Mouse (Mus musculus) CH12.LX (cell line): ENCODE measurements around the gene Trib3. TPM values are rescaled to one million over a fixed set of nuclear protein-coding genes. Genes with fewer than 3 reads are reported as not detected.

Experiments used
- DNase-seq: peaks from one replicate; pipeline ENCODE4 v3.0.0-alpha.2; 2013; ENCODE audit errors: extremely low read depth
- H3K27ac ChIP-seq: 2 replicates; pipeline ENCODE4 v1.5.1; 2012; ENCODE audit warnings: low read depth, mild to moderate bottlenecking, control low read depth, moderate library complexity; ENCODE audit not compliant: insufficient read depth
- H3K27me3 ChIP-seq: replicated peaks from 2 replicates; pipeline ENCODE3; 2012; ENCODE audit warnings: inconsistent platforms
- H3K36me3 ChIP-seq, 2 experiments: replicated peaks in 1 of 2; 2 replicates each; pipeline versions ENCODE3 to v1.6.1; 2012; ENCODE audit warnings: inconsistent platforms in 1 of 2, low read length in 1 of 2, mild to moderate bottlenecking in 1 of 2, mixed read lengths in 1 of 2, moderate library complexity in 1 of 2; ENCODE audit not compliant: control insufficient read depth in 1 of 2, insufficient read depth in 1 of 2
- H3K4me1 ChIP-seq, 2 experiments: 2 replicates each; pipeline ENCODE4 v1.6.1; 2012; ENCODE audit warnings: inconsistent platforms in 1 of 2, moderate library complexity in 1 of 2; ENCODE audit not compliant: insufficient read depth in 2 of 2, control insufficient read depth in 1 of 2
- H3K4me2 ChIP-seq: 2 replicates; pipeline ENCODE4 v1.6.1; 2012; ENCODE audit warnings: low read depth, mild to moderate bottlenecking, control low read depth; ENCODE audit not compliant: poor library complexity, insufficient read depth, severe bottlenecking
- H3K4me3 ChIP-seq, 3 experiments: fragments of 150-350 bp in 1 of 3; sonication (generic) in 1 of 3; replicated peaks in 1 of 3; 2 replicates each; pipeline versions ENCODE3 to v1.5.1; 2011 to 2012; ENCODE audit warnings: low read depth in 2 of 3, low read length in 2 of 3, mild to moderate bottlenecking in 2 of 3, moderate library complexity in 2 of 3, control low read depth in 1 of 3, improper control_type of control experiment in 1 of 3, inconsistent platforms in 1 of 3, mixed read lengths in 1 of 3; ENCODE audit not compliant: poor library complexity in 1 of 3
- H3K79me2 ChIP-seq: replicated peaks from 2 replicates; pipeline ENCODE4 v1.6.1; 2012; ENCODE audit warnings: mild to moderate bottlenecking, moderate library complexity; ENCODE audit not compliant: control insufficient read depth, poor library complexity, insufficient read depth, severe bottlenecking; ENCODE audit errors: extremely low read depth
- H3K9ac ChIP-seq: 2 replicates; pipeline ENCODE4 v1.6.1; 2012; ENCODE audit warnings: low read depth, mild to moderate bottlenecking, control low read depth, moderate library complexity; ENCODE audit not compliant: insufficient read depth
- H3K9me3 ChIP-seq: replicated peaks from 2 replicates; pipeline ENCODE3; 2012; ENCODE audit warnings: low read length, inconsistent platforms, mixed read lengths
- BHLHE40 ChIP-seq: IDR thresholded peaks from 2 replicates; pipeline ENCODE4 v1.6.1; 2011; ENCODE audit warnings: mild to moderate bottlenecking, low read depth, low read length, improper control_type of control experiment
- CHD2 ChIP-seq: IDR thresholded peaks from 2 replicates; pipeline ENCODE4 v1.6.1; 2011; ENCODE audit warnings: low read length, improper control_type of control experiment
- CTCF ChIP-seq, 2 experiments: IDR thresholded peaks in 1 of 2; conservative IDR thresholded peaks in 1 of 2; 2 replicates each; pipeline ENCODE4 v1.5.1; 2011 to 2012; ENCODE audit warnings: low read depth in 2 of 2, low read length in 2 of 2, improper control_type of control experiment in 1 of 2, inconsistent platforms in 1 of 2, mild to moderate bottlenecking in 1 of 2, moderate library complexity in 1 of 2
- EP300 ChIP-seq: IDR thresholded peaks from 2 replicates; pipeline ENCODE4 v1.6.1; 2011; ENCODE audit warnings: low read length, improper control_type of control experiment
- HCFC1 ChIP-seq: IDR thresholded peaks from 2 replicates; pipeline ENCODE4 v1.6.1; 2012; ENCODE audit warnings: low read depth, mild to moderate bottlenecking, inconsistent platforms, low read length, improper control_type of control experiment
- MAFK ChIP-seq: IDR thresholded peaks from 2 replicates; pipeline ENCODE4 v1.6.1; 2011; ENCODE audit warnings: low read length, improper control_type of control experiment; ENCODE audit not compliant: insufficient replicate concordance
- MAZ ChIP-seq: IDR thresholded peaks from 2 replicates; pipeline ENCODE4 v1.6.1; 2012; ENCODE audit warnings: low read depth, mild to moderate bottlenecking, inconsistent platforms, low read length, improper control_type of control experiment, moderate library complexity
- PAX5 ChIP-seq: IDR thresholded peaks from 2 replicates; pipeline ENCODE4 v1.6.1; 2012; ENCODE audit warnings: low read length, inconsistent platforms, mixed read lengths
- SMC3 ChIP-seq: IDR thresholded peaks from 2 replicates; pipeline ENCODE4 v1.6.1; 2011; ENCODE audit warnings: low read depth, low read length, improper control_type of control experiment
- ZKSCAN1 ChIP-seq: IDR thresholded peaks from 2 replicates; pipeline ENCODE4 v1.6.1; 2012; ENCODE audit warnings: low read depth, inconsistent platforms, low read length, improper control_type of control experiment, borderline replicate concordance
- dilution Hi-C: fragments of 300-500 bp; cut with MboI; formaldehyde crosslinking; loops from 2 replicates; pipeline ENCODE4 v1.14.3; 2020; ENCODE audit warnings: low sequenced_read_pairs; ENCODE audit not compliant: extremely low pct_unique_long_range_greater_than_20kb, extremely low pct_ligation_motif_present
- in situ Hi-C: fragments of 300-500 bp; cut with MboI; formaldehyde crosslinking; loops from 3 replicates; pipeline ENCODE4 v1.14.3; 2019; ENCODE audit warnings: low sequenced_read_pairs, low pct_ligation_motif_present, low pct_unique_long_range_greater_than_20kb, mixed read lengths
- polyA plus RNA-seq: library from polyadenylated mRNA; unstranded; fragments of >175 nt; gene quantifications from 2 replicates; pipeline ENCODE4 v1.2.1, GENCODE M21; 2012; ENCODE audit warnings: low read depth; ENCODE audit not compliant: insufficient read length
- total RNA-seq, 2 experiments: library from RNA; depleted of rRNA; stranded (reverse); fragments of 300-350 nt in 1 of 2; fragments of >200 nt in 1 of 2; gene quantifications; 2 replicates each; pipeline ENCODE4 v1.2.3; 2012 to 2014

The Trib3 gene
- total and polyA plus RNA-seq, 3 experiments, result 25.1 to 56.9 (median 30.0) TPM

DNA sequence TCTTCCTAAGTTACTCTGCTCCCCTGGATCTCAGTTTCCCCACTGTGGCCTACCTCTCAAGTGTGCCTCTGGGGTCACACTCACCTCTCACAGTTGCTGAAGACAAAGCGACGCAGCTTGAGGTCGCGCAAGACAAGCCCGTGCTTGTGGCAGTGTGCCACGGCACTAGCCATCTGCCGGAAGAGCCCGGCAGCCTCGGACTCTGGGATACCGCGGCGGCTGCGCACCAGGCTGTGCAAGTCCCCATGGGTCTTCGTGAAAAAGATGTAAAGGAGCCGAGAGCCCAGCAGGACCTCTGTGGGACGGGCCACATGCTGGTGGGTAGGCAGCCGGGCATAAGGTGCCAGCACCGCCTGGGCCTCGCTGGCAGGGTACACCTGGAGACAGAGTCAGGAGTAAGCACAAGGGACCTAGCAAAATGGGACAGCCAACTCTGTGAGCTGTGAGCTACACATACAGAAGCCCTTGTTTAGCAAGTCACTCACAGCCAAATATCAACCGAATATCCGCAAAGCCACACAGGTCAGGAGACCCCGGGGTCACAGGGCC lies 4.1 kb downstream of the Trib3 start:
- Histone ChIP-seq H3K4me2 (no peak overlapping the region), H3K27me3 (no peaks in the 10 kb centered on the region), H3K79me2 (peaks cover 10% of the 10 kb centered on the region), H3K36me3 (peaks cover 55 to 65% of the 10 kb centered on the region in 2 experiments), H3K4me3 (no peak overlapping the region), H3K27ac (no peak overlapping the region), H3K4me1 (peaks cover 28 to 65% of the 10 kb centered on the region in 2 experiments), H3K9me3 (no peaks in the 10 kb centered on the region), H3K9ac (no peak overlapping the region)
- in situ Hi-C loops, result no loop called here
- TF ChIP-seq PAX5, result no peak
- DNase-seq, result no peak
- dilution Hi-C loops, result no loop called here

DNA sequence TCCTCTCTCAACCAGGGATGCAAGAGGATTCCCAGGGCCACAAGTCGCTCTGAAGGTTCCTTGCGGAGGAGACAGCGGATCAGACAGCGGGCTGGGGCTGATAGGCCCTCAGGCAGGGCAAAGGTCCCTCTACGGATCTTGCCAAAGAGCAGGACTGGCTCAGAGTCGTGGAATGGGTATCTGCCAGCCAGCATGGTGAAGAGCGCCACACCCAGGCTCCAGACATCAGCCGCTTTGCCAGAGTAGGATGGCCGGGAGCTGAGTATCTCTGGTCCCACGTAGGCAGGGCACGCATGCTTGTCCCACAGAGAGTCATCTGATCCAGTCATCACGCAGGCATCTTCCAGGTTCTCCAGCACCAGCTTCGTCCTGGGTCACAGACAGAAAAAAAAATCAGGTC lies 5.5 kb downstream of the Trib3 start:
- Histone ChIP-seq H3K27ac (no peak overlapping the region), H3K4me2 (no peak overlapping the region), H3K9me3 (no peaks in the 10 kb centered on the region), H3K36me3 (peaks cover 55 to 65% of the 10 kb centered on the region in 2 experiments), H3K27me3 (no peaks in the 10 kb centered on the region), H3K79me2 (peaks cover 10% of the 10 kb centered on the region), H3K4me1 (peaks cover 25 to 61% of the 10 kb centered on the region in 2 experiments), H3K9ac (no peak overlapping the region), H3K4me3 (no peak overlapping the region)
- TF ChIP-seq MAFK (no peak), CTCF (conservative IDR thresholded peaks at IDR 0.05 in 1 of 2, IDR thresholded peaks at IDR 0.05 in 1 of 2; ENCODE audit: low read depth in 2 of 2, low read length in 2 of 2) (no peak), CHD2 (no peak), MAZ (no peak), SMC3 (no peak), EP300 (no peak), HCFC1 (no peak), ZKSCAN1 (no peak)
- in situ Hi-C loops (no loop called here), dilution Hi-C loops (no loop called here)
- no peak for DNase-seq

DNA sequence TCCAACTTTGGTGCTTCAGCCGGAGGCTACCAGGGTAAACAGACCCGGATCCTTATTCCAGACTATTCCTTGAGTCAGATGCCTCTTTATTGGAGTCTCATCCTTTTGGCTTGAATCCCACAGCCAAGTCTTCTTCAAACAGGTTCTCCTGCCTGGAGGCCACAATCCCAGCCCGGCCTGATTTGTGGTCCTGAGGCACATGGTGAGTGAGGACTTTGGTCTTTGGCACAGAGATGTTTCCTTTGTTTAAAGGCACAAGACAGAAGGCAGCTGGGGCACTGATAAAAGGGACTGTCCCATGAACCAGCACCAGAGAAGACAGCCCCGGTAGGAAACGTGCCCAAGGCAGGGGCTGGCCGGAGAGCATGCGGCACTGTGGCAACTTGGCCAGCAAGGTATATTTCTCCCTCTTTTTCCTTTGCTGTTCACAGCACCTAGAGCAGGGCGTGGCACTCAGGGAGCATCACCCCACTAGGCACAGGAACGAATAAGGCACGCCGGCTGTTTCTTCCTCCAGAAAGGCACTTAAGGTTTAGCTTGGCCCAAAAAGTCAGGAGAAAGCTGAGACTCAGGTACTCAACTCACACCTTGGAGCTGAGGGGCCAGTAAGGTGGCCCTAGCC lies 6.1 kb downstream of the Trib3 start:
- Histone ChIP-seq H3K4me2 (no peak overlapping the region), H3K9ac (no peak overlapping the region), H3K9me3 (no peaks in the 10 kb centered on the region), H3K27ac (no peak overlapping the region), H3K4me3 (no peak overlapping the region), H3K79me2 (peaks cover 7% of the 10 kb centered on the region), H3K36me3 (peaks cover 52 to 62% of the 10 kb centered on the region in 2 experiments), H3K4me1 (peaks cover 26 to 60% of the 10 kb centered on the region in 2 experiments), H3K27me3 (no peaks in the 10 kb centered on the region)
- TF ChIP-seq EP300 (no peak), BHLHE40 (peak; percentile 54)
- in situ Hi-C loops, result no loop called here
- no peak for DNase-seq
- dilution Hi-C loops, result no loop called here
